Mouse (Mus musculus): ENCODE results near the gene Ccdc73.
A peak's percentile ranks its signal among the peaks of the same experiment; 100 is the strongest.
"Not testable (repeated sequence)": the region's sequence is repeated elsewhere in the genome, so short reads cannot be mapped to it uniquely, and the experiment has no call there.

Gene Ccdc73

GRCm38 (mm10) chr2:104867282-104867855, at the start of gene Ccdc73:
Gene Ccdc73, plus strand, starts transcription at chr2:104867805.
- DNase-seq (ENCODE audit: low read depth, low spot score) = no peak

GRCm38 (mm10) chr2:104818763-104819162, 48.8 kb upstream of the Ccdc73 start:
- not testable (repeated sequence) for DNase-seq (ENCODE audit: low read depth, low spot score)

- DNase-seq (ENCODE audit: low read depth, low spot score) = no peak
Observed at GRCm38 (mm10) chr2:104826191-104826590, 41.4 kb upstream of the Ccdc73 start.

GRCm38 (mm10) chr2:104832486-104832885, 35.1 kb upstream of the Ccdc73 start:
- no peak for DNase-seq (ENCODE audit: low read depth, low spot score)

- DNase-seq (ENCODE audit: low read depth, low spot score) = no peak
Observed at GRCm38 (mm10) chr2:104840974-104841373, 26.6 kb upstream of the Ccdc73 start.

GRCm38 (mm10) chr2:104841736-104842135, 25.9 kb upstream of the Ccdc73 start:
- no peak for DNase-seq (ENCODE audit: low read depth, low spot score)

- DNase-seq (ENCODE audit: low read depth, low spot score) = no peak
Observed at GRCm38 (mm10) chr2:104842559-104842958, 25.0 kb upstream of the Ccdc73 start.

- no peak for DNase-seq (ENCODE audit: low read depth, low spot score)
Observed at GRCm38 (mm10) chr2:104846638-104847414, 20.8 kb upstream of the Ccdc73 start.

GRCm38 (mm10) chr2:104847645-104848044, 20.0 kb upstream of the Ccdc73 start:
- peak; percentile 55 for DNase-seq (ENCODE audit: low read depth, low spot score)

GRCm38 (mm10) chr2:104848235-104849161, 19.1 kb upstream of the Ccdc73 start:
- peak; percentile 62 for DNase-seq (ENCODE audit: low read depth, low spot score)

- DNase-seq (ENCODE audit: low read depth, low spot score) = peak; percentile 57
Observed at GRCm38 (mm10) chr2:104849276-104849990, 18.2 kb upstream of the Ccdc73 start, which contains the start of gene Prrg4. Gene Prrg4, minus strand, starts transcription at chr2:104849876.

GRCm38 (mm10) chr2:104849991-104850359, 17.6 kb upstream of the Ccdc73 start:
- DNase-seq (ENCODE audit: low read depth, low spot score) = peak; percentile 59

GRCm38 (mm10) chr2:104851686-104852085, 15.9 kb upstream of the Ccdc73 start:
- no peak for DNase-seq (ENCODE audit: low read depth, low spot score)

GRCm38 (mm10) chr2:104852546-104852945, 15.1 kb upstream of the Ccdc73 start:
- no peak for DNase-seq (ENCODE audit: low read depth, low spot score)

- DNase-seq (ENCODE audit: low read depth, low spot score) = no peak
Observed at GRCm38 (mm10) chr2:104854836-104855235, 12.8 kb upstream of the Ccdc73 start.

- DNase-seq (ENCODE audit: low read depth, low spot score) = no peak
Observed at GRCm38 (mm10) chr2:104855732-104856131, 11.9 kb upstream of the Ccdc73 start.

GRCm38 (mm10) chr2:104856218-104856617, 11.4 kb upstream of the Ccdc73 start:
- DNase-seq (ENCODE audit: low read depth, low spot score) = no peak

- not testable (repeated sequence) for DNase-seq (ENCODE audit: low read depth, low spot score)
Observed at GRCm38 (mm10) chr2:104858083-104858482, 9.5 kb upstream of the Ccdc73 start.

- no peak for DNase-seq (ENCODE audit: low read depth, low spot score)
Observed at GRCm38 (mm10) chr2:104859060-104859459, 8.5 kb upstream of the Ccdc73 start.

GRCm38 (mm10) chr2:104860426-104860825, 7.2 kb upstream of the Ccdc73 start:
- DNase-seq (ENCODE audit: low read depth, low spot score) = no peak

GRCm38 (mm10) chr2:104864176-104864860, 3.3 kb upstream of the Ccdc73 start:
- DNase-seq (ENCODE audit: low read depth, low spot score) = no peak
